Mouse (Mus musculus) embryonic facial prominence, embryonic 14.5 days (tissue): Measurements from ENCODE around the gene Cdca5. TPM values are rescaled to one million over a fixed set of nuclear protein-coding genes. Genes with fewer than 3 reads are reported as not detected.
A peak's percentile ranks its signal among the peaks of the same experiment; 100 is the strongest.
"Not testable (repeated sequence)": the region's sequence is repeated elsewhere in the genome, so short reads cannot be mapped to it uniquely, and the experiment has no call there.

Experiments used
- ATAC-seq: fragments of 200-750 bp; cut with Nextera tagmentation; 2 replicates; pipeline ENCODE4 v1.8.0; 2017; ENCODE audit warnings: low read depth, moderate number of reproducible peaks, moderate TSS enrichment
- DNase-seq: peaks from one replicate; pipeline ENCODE4 v3.0.0-alpha.2; 2015; ENCODE audit warnings: low spot score
- H3K27ac ChIP-seq: fragments of 300-500 bp; sonication (generic); replicated peaks from 2 replicates; pipeline ENCODE4 v1.5.1; 2014; ENCODE audit warnings: low read depth, mild to moderate bottlenecking, low read length, moderate library complexity
- H3K27me3 ChIP-seq: fragments of 300-500 bp; sonication (generic); replicated peaks from 2 replicates; pipeline ENCODE4 v1.6.1; 2014; ENCODE audit warnings: low read length; ENCODE audit not compliant: control insufficient read depth, insufficient read depth
- H3K36me3 ChIP-seq: fragments of 300-500 bp; sonication (generic); 2 replicates; pipeline ENCODE4 v1.6.1; 2014; ENCODE audit warnings: low read length, mixed read lengths; ENCODE audit not compliant: control insufficient read depth, insufficient read depth
- H3K4me1 ChIP-seq: fragments of 300-500 bp; sonication (generic); 2 replicates; pipeline ENCODE4 v1.6.1; 2014; ENCODE audit warnings: antibody characterized with exemption, low read length; ENCODE audit not compliant: control insufficient read depth, insufficient read depth
- H3K4me2 ChIP-seq: fragments of 300-500 bp; sonication (generic); 2 replicates; pipeline ENCODE4 v1.6.1; 2014; ENCODE audit warnings: low read depth, mild to moderate bottlenecking, low read length, moderate library complexity, mixed read lengths
- H3K4me3 ChIP-seq: fragments of 300-500 bp; sonication (generic); 2 replicates; pipeline ENCODE4 v1.5.1; 2014; ENCODE audit warnings: low read depth, mild to moderate bottlenecking, low read length
- H3K9ac ChIP-seq: fragments of 300-500 bp; sonication (generic); 2 replicates; pipeline ENCODE4 v1.6.1; 2014; ENCODE audit warnings: low read depth, mild to moderate bottlenecking, low read length, moderate library complexity, mixed read lengths
- H3K9me3 ChIP-seq: fragments of 300-500 bp; sonication (generic); 2 replicates; pipeline ENCODE4 v1.6.1; 2016; ENCODE audit warnings: low read length; ENCODE audit not compliant: control insufficient read depth
- WGBS: fragments of 180-500 bp; shearing (Covaris S2); extraction: QIAGEN DNeasy Blood & Tissue Kit; methylation state at CpG from one replicate; pipeline ENCODE4 v1.1.7; 2014; 5-methylcytosine and 5-hydroxymethylcytosine counted together
- polyA plus RNA-seq: library from polyadenylated mRNA; unstranded; fragments of >200 nt; fragmentation: Nextera tagmentation; extraction: Ambion mirVana; gene quantifications from 2 replicates; pipeline ENCODE4 v1.2.1, GENCODE M21; 2014

Cdca5 gene
- 24.6 and 29.0 TPM in 2 replicates for polyA plus RNA-seq

DNA sequence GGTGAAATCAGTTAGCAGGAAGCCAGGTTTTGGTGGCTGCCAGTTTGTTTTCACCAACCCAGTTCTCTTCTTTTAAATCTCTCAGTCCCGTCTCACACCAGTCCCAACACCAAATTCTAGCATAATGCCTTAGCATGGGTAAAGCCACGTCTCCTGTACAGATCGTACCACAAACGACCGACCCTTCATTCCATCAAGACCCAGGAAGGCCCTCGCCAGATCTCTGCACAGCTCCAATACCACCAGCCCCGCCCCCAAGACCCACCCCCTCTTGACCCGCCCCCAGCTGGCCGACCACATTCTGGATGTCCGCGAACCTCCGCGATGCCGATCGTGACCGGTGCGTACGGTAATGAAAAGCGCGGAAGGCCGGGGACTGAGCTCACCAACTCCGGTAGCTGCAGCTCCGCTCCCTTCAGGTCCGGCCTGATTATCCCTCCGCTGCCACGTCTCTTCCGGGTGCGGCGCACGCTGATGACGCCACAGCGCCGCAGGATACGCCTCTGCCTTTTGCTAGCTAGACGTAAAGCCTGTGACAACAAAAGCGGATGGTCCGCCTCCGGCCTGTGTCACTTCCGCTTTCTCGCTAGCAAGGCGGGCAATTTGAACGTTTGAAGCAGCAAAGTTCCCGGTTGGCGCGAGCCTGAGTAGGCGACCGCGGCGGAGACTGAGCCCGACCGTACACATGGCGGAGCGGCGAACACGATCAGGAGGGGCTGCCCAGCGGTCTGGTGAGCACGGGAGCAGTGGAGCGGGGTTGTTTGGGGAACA lies at the start of gene Cdca5, which contains the start of gene Zfpl1:
Gene Cdca5 (plus strand): TSS at position 506 of the 771 bp plus-strand sequence.
Gene Zfpl1 (minus strand): TSS at position 479 of the 771 bp plus-strand sequence.
- ATAC-seq (peak; percentile 91), DNase-seq (peak; percentile 99)
- Histone ChIP-seq H3K9me3 (no peaks in the 10 kb centered on the region), H3K4me3 (peak within 1 kb of the TSS; percentile 73), H3K4me1 (peaks cover 6% of the 10 kb centered on the region), H3K27ac (peak within 1 kb of the TSS; percentile 66), H3K9ac (peak within 1 kb of the TSS; percentile 75), H3K36me3 (peaks cover 44% of the 10 kb centered on the region), H3K27me3 (no peaks in the 10 kb centered on the region), H3K4me2 (peak within 1 kb of the TSS; percentile 88)
- WGBS: under 1% methylated on average over 46 of the region's 58 CpGs

DNA sequence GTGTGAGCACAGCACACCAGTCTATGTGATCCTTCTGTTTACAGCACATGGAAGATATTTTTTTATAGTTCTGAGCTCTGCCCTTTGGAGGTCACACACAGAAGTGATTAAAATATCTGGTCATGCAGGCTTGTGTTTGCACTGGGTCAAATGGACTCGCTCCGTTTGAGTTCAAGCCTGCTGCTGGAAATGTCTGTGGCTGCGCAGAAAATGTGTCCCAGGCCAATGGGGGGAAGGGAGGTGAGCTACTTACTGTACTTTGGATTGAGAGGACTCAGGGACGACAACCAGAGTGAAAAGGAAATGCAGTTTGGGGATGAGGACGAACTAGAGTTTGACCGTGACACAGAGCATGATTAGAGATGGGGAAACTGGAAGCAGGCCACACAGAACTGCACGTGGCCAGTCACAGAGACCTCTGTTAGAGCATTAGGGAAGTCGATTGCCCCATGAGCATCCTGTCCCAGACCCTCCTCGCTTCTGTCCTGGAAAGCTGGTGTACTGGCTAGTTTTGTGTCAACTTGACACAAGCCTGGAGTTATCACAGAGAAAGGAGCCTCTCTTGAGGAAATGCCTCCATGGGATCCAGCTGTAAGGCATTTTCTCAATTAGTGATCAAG lies 48.7 kb upstream of the Cdca5 start:
- Histone ChIP-seq H3K27ac (no peak overlapping the region), H3K4me1 (no peaks in the 10 kb centered on the region), H3K9ac (no peak overlapping the region), H3K4me2 (no peak overlapping the region), H3K9me3 (no peaks in the 10 kb centered on the region), H3K36me3 (no peaks in the 10 kb centered on the region), H3K27me3 (no peaks in the 10 kb centered on the region), H3K4me3 (no peak overlapping the region)
- 53% methylated on average over 9 of the region's 9 CpGs for WGBS
- no peak for ATAC-seq
- no peak for DNase-seq

DNA sequence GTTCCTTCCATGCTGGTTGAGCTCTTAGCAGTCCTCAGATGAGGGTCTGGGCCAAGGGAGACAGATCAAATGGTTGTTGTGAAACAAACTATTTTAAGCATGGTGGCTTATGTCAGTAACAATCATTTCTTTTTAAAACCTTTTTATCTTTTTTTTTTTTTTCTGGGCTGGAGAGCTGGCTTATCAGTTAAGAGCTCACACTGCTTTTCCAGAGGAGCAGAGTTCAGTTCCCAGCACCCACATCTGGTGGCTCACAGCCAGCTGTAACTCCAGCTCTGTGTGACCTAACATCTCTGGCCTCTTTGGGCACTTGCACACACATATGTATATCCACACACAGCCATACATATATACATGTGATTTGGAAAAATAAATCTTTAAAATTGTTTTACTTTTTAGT lies 47.1 kb upstream of the Cdca5 start:
- no peak for ATAC-seq
- no peak overlapping the region for H3K4me2 ChIP-seq
- no peaks in the 10 kb centered on the region for H3K27me3 ChIP-seq
- no peak overlapping the region for H3K27ac ChIP-seq
- no peak overlapping the region for H3K9ac ChIP-seq
- no peaks in the 10 kb centered on the region for H3K36me3 ChIP-seq
- H3K4me3 ChIP-seq: no peak overlapping the region
- no peaks in the 10 kb centered on the region for H3K9me3 ChIP-seq
- H3K4me1 ChIP-seq: no peaks in the 10 kb centered on the region
- DNase-seq: no peak

DNA sequence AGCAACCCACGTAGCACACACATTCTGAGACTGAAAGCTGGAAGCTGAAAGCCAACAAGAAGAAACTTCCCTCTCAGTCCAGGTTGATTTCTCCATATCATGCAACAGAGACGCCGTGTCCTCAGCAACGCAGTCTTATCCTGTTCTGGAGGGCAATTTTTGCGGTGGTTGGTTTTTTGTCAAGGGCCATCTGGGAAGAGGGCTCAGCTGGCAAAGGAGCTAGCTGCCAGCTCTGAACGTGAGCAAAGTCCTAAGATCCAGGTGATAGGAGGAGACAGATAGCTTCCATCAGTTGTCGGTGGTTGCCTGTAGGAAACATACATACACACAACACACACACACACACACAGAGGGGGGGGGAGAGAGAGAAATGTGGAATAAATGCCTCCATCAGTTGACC lies 46.5 kb upstream of the Cdca5 start:
- Histone ChIP-seq H3K9me3 (no peaks in the 10 kb centered on the region), H3K27me3 (no peaks in the 10 kb centered on the region), H3K9ac (no peak overlapping the region), H3K4me2 (no peak overlapping the region), H3K27ac (no peak overlapping the region), H3K4me1 (no peaks in the 10 kb centered on the region), H3K36me3 (no peaks in the 10 kb centered on the region), H3K4me3 (no peak overlapping the region)
- no peak for DNase-seq
- WGBS: 78% methylated on average over 7 of the region's 7 CpGs
- ATAC-seq: no peak

DNA sequence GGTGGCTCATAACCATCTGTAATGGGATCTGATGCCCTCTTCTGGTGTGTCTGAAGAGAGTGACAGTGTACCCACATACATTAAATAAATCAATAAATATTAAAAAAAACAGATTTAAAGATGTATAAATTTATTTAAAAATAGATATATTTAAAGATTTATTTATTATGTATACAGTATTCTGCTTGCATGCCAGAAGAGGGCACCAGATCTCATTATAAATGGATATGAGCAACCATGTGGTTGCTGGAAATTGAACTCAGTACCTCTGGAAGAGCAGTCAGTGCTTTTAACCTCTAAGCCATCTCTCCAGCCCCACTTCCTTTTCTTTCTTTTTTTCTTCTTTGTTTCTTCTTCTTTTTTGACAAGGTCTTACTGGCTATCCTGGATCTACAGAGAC lies 44.8 kb upstream of the Cdca5 start:
- ATAC-seq (no peak), DNase-seq (no peak)
- no peaks in the 10 kb centered on the region for H3K27me3 ChIP-seq
- no peak overlapping the region for H3K27ac ChIP-seq
- H3K9me3 ChIP-seq: no peaks in the 10 kb centered on the region
- 0 out of 2 replicates have a peak, but pooled peaks cover under 1% of the 10 kb centered on the region for H3K4me1 ChIP-seq
- no peaks in the 10 kb centered on the region for H3K36me3 ChIP-seq
- H3K9ac ChIP-seq: no peak overlapping the region
- no peak overlapping the region for H3K4me2 ChIP-seq
- H3K4me3 ChIP-seq: no peak overlapping the region

DNA sequence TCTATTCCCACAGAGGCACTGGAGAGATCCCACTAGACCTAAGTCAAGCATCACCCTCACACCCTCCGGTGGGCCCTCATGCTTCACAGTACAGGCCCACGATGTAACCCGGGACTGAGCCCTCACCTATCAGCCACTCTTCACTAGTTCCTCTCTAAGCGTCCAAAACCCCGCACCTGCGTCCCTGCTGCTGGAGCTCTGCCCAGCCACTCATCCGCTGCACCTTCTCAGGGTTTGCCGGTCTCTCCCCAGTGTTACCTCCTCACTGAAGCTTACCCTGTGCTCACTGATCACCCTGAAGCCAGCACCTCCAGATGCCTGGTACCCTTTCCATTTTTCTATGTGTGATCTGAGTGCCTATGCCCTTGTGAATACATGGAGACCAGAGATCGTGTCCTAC lies 42.5 kb upstream of the Cdca5 start:
- no peak for DNase-seq
- peaks cover 7% of the 10 kb centered on the region; the same call in 1 of the 2 replicates for H3K4me1 ChIP-seq
- whole genome bisulfite sequencing: 82% methylated on average over 9 of the region's 9 CpGs
- no peak overlapping the region for H3K27ac ChIP-seq
- no peak for ATAC-seq
- H3K9ac ChIP-seq: no peak overlapping the region
- H3K4me2 ChIP-seq: no peak overlapping the region
- H3K36me3 ChIP-seq: no peaks in the 10 kb centered on the region
- no peak overlapping the region for H3K4me3 ChIP-seq
- no peaks in the 10 kb centered on the region for H3K27me3 ChIP-seq
- no peaks in the 10 kb centered on the region for H3K9me3 ChIP-seq

DNA sequence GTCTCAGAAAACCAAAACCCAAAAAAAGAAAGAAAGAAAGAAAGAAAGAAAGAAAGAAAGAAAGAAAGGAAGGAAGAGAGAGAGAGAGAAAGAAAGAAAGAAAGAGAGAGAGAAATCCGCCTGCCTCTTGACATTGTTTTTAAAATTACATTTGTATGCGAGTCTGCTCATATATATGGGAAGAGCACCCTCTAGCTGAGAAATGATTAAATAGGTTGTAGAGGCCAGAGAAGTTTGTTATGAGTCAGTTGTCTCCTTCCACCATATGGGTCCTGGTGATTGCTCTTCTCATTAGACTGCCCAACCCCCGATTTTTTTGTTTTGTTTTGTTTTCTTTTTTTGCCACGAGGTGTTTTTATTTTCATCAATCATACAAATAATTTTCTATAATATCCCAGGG lies 40.7 kb upstream of the Cdca5 start:
- 61% methylated on average over 4 of the region's 4 CpGs for WGBS
- not testable (repeated sequence) for H3K9ac ChIP-seq, H3K9me3 ChIP-seq, H3K4me2 ChIP-seq, ATAC-seq, H3K27ac ChIP-seq, H3K4me3 ChIP-seq, H3K27me3 ChIP-seq
- H3K4me1 ChIP-seq: peaks cover 16% of the 10 kb centered on the region
- DNase-seq: peak; percentile 77
- H3K36me3 ChIP-seq: peaks cover 12% of the 10 kb centered on the region

DNA sequence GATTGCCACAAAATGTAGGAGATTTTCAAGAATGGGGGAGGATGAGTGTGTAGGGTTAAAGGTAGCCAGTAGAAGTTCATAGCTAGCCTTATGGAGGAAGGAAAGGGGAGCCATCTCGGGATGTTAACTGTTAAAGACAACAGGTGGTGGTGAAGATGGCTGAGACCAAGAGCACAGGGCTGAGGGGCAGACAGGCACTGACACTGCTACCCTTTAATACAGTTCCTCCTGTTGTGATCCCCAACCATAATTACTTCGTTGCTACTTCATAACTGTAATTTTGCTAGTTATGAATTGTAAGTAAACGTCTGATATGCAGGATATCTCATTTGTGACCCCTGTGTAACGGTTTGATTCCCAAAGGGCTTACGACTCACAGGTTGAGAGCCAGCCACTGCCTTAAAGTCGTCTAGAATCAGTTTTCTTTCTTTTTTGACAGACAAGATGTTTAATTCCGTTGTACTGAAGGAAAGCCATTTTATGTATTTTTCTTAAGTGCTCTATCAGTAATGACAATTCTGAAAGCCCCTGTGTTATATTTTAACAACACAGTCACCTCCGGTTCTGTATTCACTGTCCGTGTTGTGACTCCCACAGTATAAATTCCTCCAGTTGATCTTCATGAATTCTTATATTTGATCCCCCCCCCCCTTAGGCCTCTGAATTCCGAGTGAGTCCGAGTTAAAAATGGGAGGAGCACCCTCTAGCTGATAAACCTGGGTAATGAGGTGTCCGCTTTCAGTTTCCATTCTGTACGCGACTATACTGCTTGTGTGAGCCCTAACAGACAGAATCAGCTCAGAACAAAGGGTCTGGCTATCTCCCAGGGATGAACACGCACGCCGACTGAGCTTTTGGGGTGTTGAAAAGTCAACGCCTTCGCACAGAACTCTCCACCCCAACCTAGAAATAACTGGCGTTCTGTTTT lies 39.2 kb upstream of the Cdca5 start:
- H3K4me2 ChIP-seq: peak overlapping the region; percentile 93
- H3K9me3 ChIP-seq: no peaks in the 10 kb centered on the region
- H3K27ac ChIP-seq: peak overlapping the region; percentile 96
- peak; percentile 74 for DNase-seq
- H3K4me1 ChIP-seq: peaks cover 16% of the 10 kb centered on the region
- 15% methylated on average over 20 of the region's 20 CpGs for WGBS
- no peaks in the 10 kb centered on the region for H3K27me3 ChIP-seq
- ATAC-seq: peak; percentile 34
- H3K36me3 ChIP-seq: peaks cover 27% of the 10 kb centered on the region
- peak overlapping the region; percentile 76 for H3K9ac ChIP-seq
- H3K4me3 ChIP-seq: peak overlapping the region; percentile 89
